Mouse (Mus musculus) embryonic facial prominence, embryonic 12.5 days (tissue): ENCODE data around the gene Axin2. TPM values are rescaled to one million over a fixed set of nuclear protein-coding genes. Genes with fewer than 3 reads are reported as not detected.

ENCODE experiments used
- ATAC-seq: fragments of 200-750 bp; cut with Nextera tagmentation; 2 replicates; pipeline ENCODE4 v1.8.0; 2017; ENCODE audit not compliant: insufficient number of reproducible peaks, insufficient read depth, low FRiP score, low TSS enrichment
- H3K27ac ChIP-seq: fragments of 300-500 bp; sonication (generic); 2 replicates; pipeline ENCODE4 v1.5.1; 2016; ENCODE audit warnings: mild to moderate bottlenecking
- H3K27me3 ChIP-seq: fragments of 300-500 bp; sonication (generic); 2 replicates; pipeline ENCODE4 v1.6.1; 2016; ENCODE audit warnings: mild to moderate bottlenecking, moderate library complexity
- H3K36me3 ChIP-seq: fragments of 300-500 bp; sonication (generic); 2 replicates; pipeline ENCODE4 v1.6.1; 2016; ENCODE audit warnings: mild to moderate bottlenecking
- H3K4me1 ChIP-seq: fragments of 300-500 bp; sonication (generic); 2 replicates; pipeline ENCODE4 v1.6.1; 2016
- H3K4me2 ChIP-seq: fragments of 300-500 bp; sonication (generic); replicated peaks from 2 replicates; pipeline ENCODE4 v1.6.1; 2016; ENCODE audit warnings: mild to moderate bottlenecking, moderate library complexity
- H3K4me3 ChIP-seq: fragments of 300-500 bp; sonication (generic); 2 replicates; pipeline ENCODE4 v1.5.1; 2016; ENCODE audit warnings: mild to moderate bottlenecking
- H3K9ac ChIP-seq: fragments of 300-500 bp; sonication (generic); 2 replicates; pipeline ENCODE4 v1.6.1; 2016; ENCODE audit warnings: mild to moderate bottlenecking, moderate library complexity
- H3K9me3 ChIP-seq: fragments of 300-500 bp; sonication (generic); 2 replicates; pipeline ENCODE4 v1.6.1; 2016; ENCODE audit warnings: mild to moderate bottlenecking, moderate library complexity
- WGBS: fragments of 180-500 bp; shearing (Covaris S2); methylation state at CpG from one replicate; pipeline ENCODE4 v1.1.7; 2016; 5-methylcytosine and 5-hydroxymethylcytosine counted together
- polyA plus RNA-seq: library from polyadenylated mRNA; unstranded; fragments of >200 nt; fragmentation: Nextera tagmentation; extraction: Ambion mirVana; gene quantifications from 2 replicates; pipeline ENCODE4 v1.2.1, GENCODE M21; 2016

The Axin2 gene
- polyA plus RNA-seq, 1 experiment from 2014 or later: 17.5 TPM

DNA sequence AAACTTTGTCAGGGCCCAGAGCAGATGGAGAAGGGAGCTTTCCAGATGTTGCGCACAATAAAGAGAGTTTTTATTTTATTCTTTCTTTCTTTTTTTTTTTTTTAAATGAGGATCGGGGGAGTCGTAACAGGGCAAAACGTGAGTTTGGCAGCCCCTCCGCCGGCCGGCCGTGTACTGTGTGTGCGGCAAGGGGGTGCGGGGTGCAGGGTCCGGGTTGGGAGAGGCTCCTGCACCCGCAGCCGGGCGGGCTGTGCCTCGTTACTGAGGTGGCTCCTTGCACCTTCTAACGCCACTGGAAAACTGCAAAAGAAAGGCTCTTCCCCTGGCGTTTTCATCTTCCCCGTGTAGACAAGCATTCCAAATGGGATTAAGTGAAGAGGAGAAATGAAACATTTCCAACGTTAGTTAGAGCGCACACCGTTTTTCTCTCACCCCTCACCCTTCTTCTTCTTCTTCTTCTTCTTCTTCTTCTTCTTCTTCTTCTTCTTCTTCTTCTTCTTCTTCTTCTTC is 28.2 kb upstream of the Axin2 start:
- H3K9me3 ChIP-seq: no peaks in the 10 kb centered on the region
- ATAC-seq: no peak
- H3K4me3 ChIP-seq: peak overlapping the region; percentile 27
- H3K36me3 ChIP-seq: no peaks in the 10 kb centered on the region
- H3K27me3 ChIP-seq: no peaks in the 10 kb centered on the region
- H3K4me2 ChIP-seq: peak overlapping the region; percentile 57
- peak overlapping the region; percentile 38 for H3K9ac ChIP-seq
- H3K27ac ChIP-seq: peak overlapping the region; percentile 92
- 2% methylated on average over 21 of the region's 21 CpGs for WGBS
- H3K4me1 ChIP-seq: peaks cover 43% of the 10 kb centered on the region

DNA sequence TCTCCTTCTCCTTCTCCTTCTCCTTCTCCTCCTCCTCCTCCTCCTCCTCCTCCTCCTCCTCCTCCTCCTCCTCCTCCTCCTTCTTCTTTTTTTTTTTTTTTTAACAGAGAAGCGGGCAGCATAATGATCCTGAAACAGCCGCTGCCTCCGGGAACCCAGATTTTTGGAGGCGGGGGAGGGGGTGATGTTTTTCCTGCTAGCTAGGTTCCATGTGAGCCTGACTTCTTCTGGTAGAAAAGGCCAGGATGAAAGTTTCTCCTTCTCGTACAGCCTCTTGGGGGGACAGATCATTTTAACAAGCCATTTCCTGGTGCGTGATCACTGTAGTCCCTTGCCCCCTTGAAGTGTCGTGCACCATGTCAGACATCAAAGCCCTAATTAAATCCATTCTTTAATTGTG is 27.7 kb upstream of the Axin2 start:
- Histone ChIP-seq H3K4me2 (peak overlapping the region; percentile 57), H3K4me3 (no peak overlapping the region), H3K9me3 (no peaks in the 10 kb centered on the region), H3K4me1 (peaks cover 43% of the 10 kb centered on the region), H3K9ac (no peak overlapping the region), H3K36me3 (no peaks in the 10 kb centered on the region), H3K27ac (0 out of 2 replicates have a peak overlapping the region, but pooled peaks have one; percentile 30), H3K27me3 (no peaks in the 10 kb centered on the region)
- WGBS: under 1% methylated on average over 6 of the region's 7 CpGs
- no peak for ATAC-seq

DNA sequence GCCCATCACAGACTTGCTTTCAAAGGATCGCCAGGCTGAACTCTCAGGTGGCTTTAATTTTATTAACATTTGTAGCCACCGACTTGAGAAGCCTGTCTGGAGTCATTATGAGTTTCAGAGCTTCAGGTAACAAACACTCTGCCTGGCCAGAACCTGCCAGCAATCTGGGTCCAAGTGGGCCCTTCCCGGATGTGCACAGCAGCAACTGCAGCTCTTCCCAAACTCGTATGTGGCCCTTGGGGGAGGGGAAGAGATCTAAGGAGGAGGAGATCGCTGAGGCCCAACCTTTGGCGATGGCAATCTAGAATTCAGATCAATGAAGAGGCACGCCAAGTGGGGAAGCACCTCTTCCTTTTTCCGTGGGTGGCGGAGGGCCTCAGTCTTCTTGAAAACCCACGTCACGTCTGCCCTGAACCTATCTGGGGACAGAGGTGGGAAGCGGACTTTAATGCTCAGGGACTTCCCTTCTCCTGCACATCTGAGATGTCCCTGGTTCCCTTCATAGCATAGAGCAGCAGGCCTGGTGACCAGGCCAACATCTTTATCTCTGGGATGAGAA is 26.8 kb upstream of the Axin2 start:
- Histone ChIP-seq H3K4me2 (no peak overlapping the region), H3K9me3 (no peaks in the 10 kb centered on the region), H3K36me3 (no peaks in the 10 kb centered on the region), H3K4me3 (no peak overlapping the region), H3K4me1 (peaks cover 43% of the 10 kb centered on the region), H3K9ac (no peak overlapping the region), H3K27me3 (no peaks in the 10 kb centered on the region), H3K27ac (no peak overlapping the region)
- WGBS: 39% methylated on average over 12 of the region's 12 CpGs
- no peak for ATAC-seq

DNA sequence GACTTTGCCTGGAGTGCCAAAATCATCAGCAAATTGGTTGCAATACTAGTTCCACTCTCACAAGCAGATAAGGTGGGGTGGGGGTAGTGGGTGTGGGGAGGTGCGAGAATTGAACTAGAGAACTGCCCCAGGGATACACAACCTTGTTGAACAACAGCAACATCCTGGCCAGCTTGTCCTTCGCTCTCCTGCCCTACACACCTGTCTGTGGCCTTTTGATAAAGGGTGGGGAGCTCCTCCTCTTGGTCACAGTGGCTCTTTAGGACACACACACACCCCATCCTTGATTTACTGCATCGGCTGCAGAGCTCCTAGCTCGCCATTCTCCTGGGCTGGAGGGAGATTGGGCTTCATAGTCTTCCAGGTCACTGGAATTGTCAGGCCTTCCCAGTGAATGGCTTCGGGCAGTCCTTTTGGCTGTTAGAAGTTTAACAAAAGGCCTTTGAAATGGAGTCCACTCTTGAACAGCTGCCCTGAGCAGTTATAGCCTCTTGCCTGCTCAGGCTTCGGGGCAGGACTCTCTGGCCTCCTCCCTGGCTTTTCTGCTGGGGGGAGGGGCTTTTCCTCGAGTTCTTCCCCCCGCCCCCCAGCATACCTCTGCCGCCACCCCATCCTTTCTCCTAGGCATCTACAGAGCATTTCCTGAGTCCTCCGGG is 26.2 kb upstream of the Axin2 start:
- no peak overlapping the region for H3K27ac ChIP-seq

DNA sequence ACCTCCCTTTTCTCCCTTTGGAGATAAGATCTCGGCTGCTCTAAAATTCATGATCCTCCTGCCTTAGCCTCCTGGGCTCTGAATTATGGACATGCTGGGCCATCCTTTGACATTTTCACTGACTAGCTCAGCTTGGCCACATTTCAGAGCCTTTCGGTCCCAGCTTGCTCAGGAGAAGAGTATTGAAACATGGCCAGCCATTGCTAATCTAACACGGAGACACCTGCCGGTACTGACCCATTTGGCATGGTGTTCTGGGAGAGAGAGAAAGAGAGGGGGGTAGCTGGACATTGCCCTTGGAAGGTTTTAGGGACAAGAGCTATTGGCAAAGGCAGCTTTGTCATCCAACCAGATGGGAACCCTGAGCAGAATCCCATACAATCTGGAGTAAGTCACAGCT is 23.1 kb upstream of the Axin2 start:
- Histone ChIP-seq H3K27ac (no peak overlapping the region), H3K4me1 (peaks cover 29% of the 10 kb centered on the region), H3K4me3 (no peak overlapping the region), H3K36me3 (no peaks in the 10 kb centered on the region), H3K27me3 (no peaks in the 10 kb centered on the region), H3K9ac (no peak overlapping the region), H3K9me3 (no peaks in the 10 kb centered on the region), H3K4me2 (no peak overlapping the region)
- WGBS: 87% methylated on average over 4 of the region's 4 CpGs
- ATAC-seq: no peak

More for the DNA sequence above, 26.2 kb upstream of the Axin2 start:
- Histone ChIP-seq H3K9ac (no peak overlapping the region), H3K4me2 (no peak overlapping the region), H3K9me3 (no peaks in the 10 kb centered on the region), H3K4me1 (peaks cover 43% of the 10 kb centered on the region), H3K4me3 (no peak overlapping the region), H3K36me3 (no peaks in the 10 kb centered on the region), H3K27me3 (no peaks in the 10 kb centered on the region)
- ATAC-seq: no peak
- WGBS: 33% methylated on average over 10 of the region's 10 CpGs

DNA sequence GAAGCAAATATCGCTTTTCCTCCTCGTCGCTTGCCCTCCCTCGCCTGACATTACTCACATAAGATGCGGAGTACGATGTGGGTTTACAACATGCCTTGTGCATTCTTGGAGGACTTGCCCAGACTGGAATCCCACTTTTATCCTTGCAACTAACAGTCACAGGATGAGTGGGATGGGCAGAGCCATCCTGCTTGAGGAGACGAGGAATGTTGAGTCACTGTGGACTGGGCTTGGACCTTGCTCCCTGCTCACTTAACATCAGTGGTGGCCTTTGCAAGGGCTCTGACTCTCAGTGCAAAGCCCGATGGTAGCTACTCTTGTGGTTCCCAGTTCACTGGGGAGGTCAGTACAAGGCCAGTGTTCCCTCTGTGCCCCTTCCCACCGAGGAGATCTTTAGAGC is 22.1 kb upstream of the Axin2 start:
- Histone ChIP-seq H3K9me3 (no peaks in the 10 kb centered on the region), H3K36me3 (no peaks in the 10 kb centered on the region), H3K9ac (no peak overlapping the region), H3K4me3 (no peak overlapping the region), H3K4me1 (peaks cover 22% of the 10 kb centered on the region), H3K27me3 (no peaks in the 10 kb centered on the region), H3K27ac (no peak overlapping the region), H3K4me2 (no peak overlapping the region)
- ATAC-seq: no peak
- WGBS: 77% methylated on average over 9 of the region's 9 CpGs

DNA sequence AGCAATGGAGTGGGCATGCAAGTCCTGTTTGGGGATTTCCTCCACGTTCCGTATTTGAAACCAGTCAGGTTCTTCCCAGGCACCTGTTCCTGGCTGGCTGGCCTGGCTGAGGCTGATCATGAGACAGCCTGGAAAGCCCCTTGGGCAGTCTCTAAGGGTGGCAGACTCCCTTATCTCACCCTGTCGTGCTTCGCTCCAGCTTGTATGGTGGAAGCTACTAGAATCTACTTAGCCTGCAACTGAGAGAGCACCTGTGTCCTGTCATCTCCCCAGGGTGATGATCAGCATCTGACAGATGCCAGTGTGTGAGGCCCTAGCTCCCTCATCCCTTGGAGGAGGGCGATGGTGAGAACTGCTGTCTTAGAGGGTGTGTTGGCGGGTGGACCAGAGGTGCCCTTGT is 21.7 kb upstream of the Axin2 start:
- Histone ChIP-seq H3K4me1 (peaks cover 19% of the 10 kb centered on the region), H3K4me3 (no peak overlapping the region), H3K4me2 (no peak overlapping the region), H3K9ac (no peak overlapping the region), H3K27ac (no peak overlapping the region), H3K9me3 (no peaks in the 10 kb centered on the region), H3K36me3 (no peaks in the 10 kb centered on the region), H3K27me3 (no peaks in the 10 kb centered on the region)
- 84% methylated on average over 6 of the region's 6 CpGs for WGBS
- no peak for ATAC-seq

DNA sequence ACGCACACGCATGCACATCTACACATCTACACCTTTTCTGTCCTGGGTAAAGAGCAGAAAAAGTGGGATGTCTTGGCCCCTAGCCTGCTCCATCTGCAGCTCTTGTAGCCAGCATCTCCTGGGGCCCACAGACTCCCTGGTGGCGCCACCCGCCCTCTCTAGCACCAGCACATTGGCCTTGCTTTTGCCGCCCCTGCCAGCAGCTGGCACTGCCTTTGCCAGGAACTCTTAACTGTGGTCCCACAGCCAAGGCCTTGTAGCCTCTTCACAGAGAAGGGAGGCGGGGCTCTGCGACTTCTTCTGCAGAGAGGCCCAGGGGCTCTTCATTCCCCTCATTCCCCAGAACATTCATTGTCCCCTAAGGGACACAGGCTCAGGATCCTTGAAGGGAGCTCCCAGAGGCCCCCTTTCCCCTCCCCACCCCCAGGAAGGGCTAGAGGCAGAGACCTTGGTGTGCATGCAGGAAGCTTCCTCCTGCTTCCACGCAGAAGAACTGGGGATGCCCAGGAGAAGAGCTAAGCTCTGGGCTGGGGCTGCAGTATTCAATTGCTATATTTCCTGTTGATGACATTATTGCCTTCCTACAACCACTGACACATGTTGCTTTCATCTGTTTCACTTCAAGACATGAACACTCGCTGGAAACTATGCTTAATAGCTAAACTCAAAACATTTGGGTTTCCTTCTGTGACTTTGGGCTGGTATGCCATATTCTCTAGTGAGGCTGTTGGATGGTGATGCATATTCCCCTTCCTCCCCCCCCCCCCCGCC is 19.2 kb upstream of the Axin2 start:
- Histone ChIP-seq H3K4me2 (no peak overlapping the region), H3K4me1 (peaks cover 9% of the 10 kb centered on the region), H3K27me3 (no peaks in the 10 kb centered on the region), H3K9me3 (no peaks in the 10 kb centered on the region), H3K36me3 (no peaks in the 10 kb centered on the region), H3K4me3 (no peak overlapping the region), H3K9ac (no peak overlapping the region), H3K27ac (peak overlapping the region; percentile 54)
- WGBS: 70% methylated on average over 9 of the region's 10 CpGs
- ATAC-seq: no peak

DNA sequence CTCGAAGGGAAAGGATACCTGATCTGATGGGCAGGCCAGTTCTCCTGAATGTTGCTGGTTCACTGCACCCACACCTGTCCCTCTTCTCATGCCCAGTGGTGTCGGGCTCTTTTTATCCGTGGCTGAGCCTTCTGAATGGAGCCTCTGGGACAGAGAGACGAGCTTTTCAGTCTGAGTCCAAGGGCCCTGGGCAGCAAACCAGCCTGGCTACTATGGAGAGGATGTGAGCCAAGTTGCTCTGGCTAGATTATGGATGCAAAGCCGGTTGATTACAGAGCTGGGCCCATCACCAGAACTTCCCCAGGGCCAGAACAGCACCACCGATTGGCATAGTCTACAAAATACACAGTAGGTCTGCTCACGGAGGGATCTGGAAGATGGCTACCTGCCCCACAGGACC is 18.5 kb upstream of the Axin2 start:
- Histone ChIP-seq H3K36me3 (no peaks in the 10 kb centered on the region), H3K27ac (no peak overlapping the region), H3K9ac (no peak overlapping the region), H3K4me2 (no peak overlapping the region), H3K4me1 (peaks cover 9% of the 10 kb centered on the region), H3K27me3 (no peaks in the 10 kb centered on the region), H3K4me3 (no peak overlapping the region), H3K9me3 (no peaks in the 10 kb centered on the region)
- 73% methylated on average over 7 of the region's 7 CpGs for WGBS
- no peak for ATAC-seq

DNA sequence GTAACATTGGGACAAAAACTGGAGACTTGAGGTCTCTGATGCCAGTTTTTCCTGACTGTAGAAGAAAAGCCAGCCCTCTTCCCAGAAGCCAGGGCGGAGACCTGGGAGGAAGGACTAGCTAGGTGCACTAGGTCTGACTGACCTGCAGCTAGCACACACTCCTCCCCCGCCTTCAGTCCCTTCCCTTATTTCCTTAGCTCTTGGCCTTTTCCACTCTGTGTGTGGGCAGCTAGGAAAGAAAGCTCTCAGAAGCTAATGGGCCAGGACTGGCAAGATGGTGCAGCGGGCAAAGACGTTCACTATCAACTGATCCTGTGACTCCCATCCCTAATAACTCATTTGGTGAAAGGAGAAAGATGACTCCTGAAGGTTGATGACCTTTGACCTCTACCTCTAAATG is 17.8 kb upstream of the Axin2 start:
- Histone ChIP-seq H3K4me2 (no peak overlapping the region), H3K9ac (no peak overlapping the region), H3K36me3 (no peaks in the 10 kb centered on the region), H3K4me3 (no peak overlapping the region), H3K9me3 (no peaks in the 10 kb centered on the region), H3K27me3 (no peaks in the 10 kb centered on the region), H3K4me1 (peaks cover 9% of the 10 kb centered on the region), H3K27ac (no peak overlapping the region)
- 67% methylated on average over 4 of the region's 4 CpGs for WGBS
- ATAC-seq: no peak

DNA sequence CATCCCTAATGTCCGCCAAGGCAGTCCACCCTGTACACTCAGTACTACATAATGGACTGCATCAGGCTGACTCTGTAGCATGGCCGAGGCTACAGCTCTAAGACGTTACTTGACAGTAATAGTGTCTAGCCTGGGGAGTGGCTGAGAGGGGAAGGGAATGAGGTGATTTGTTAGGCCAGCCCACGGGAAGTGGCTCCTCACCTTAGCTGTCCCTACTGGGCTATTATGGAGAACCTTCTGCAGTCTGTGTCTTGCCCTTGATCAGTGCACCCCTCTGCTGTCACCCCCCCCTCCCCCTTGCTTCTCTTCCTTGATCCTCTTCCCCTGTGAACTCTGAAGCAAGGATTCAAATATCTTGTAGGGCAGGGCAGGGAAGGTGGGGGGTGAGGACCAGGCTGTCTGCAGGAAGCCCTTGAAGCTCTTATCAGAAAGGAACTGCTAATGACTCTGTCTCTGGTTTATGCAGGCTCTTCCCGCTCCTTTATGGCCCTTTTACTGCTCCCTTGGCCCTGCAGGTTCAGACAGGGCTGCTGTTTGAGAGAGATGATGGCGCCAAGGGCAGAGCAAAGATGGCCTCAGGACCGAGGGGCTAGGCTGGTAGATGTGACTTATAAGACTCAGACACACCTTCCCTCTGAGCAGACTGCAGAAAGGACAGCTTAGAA is 13.4 kb upstream of the Axin2 start:
- Histone ChIP-seq H3K36me3 (no peaks in the 10 kb centered on the region), H3K4me3 (no peak overlapping the region), H3K9ac (no peak overlapping the region), H3K27me3 (peaks cover 8% of the 10 kb centered on the region), H3K4me2 (no peak overlapping the region), H3K9me3 (no peaks in the 10 kb centered on the region), H3K4me1 (peaks cover 10% of the 10 kb centered on the region), H3K27ac (no peak overlapping the region)
- 74% methylated on average over 7 of the region's 7 CpGs for WGBS
- ATAC-seq: no peak; the same call in 1 of the 2 replicates
